Mouse (Mus musculus) hindbrain, embryonic 11.5 days (tissue): ENCODE measurements around the gene Ppp1r16b. TPM values are rescaled to one million over a fixed set of nuclear protein-coding genes. Genes with fewer than 3 reads are reported as not detected.

Source experiments
- ATAC-seq: fragments of 200-750 bp; cut with Nextera tagmentation; 2 replicates; pipeline ENCODE4 v1.8.0; 2017; ENCODE audit warnings: mild to moderate bottlenecking, moderate TSS enrichment, moderate library complexity; ENCODE audit not compliant: low FRiP score
- DNase-seq: peaks from one replicate; pipeline ENCODE4 v3.0.0-alpha.2; 2015; ENCODE audit warnings: low spot score
- H3K27ac ChIP-seq: fragments of 300-500 bp; sonication (generic); 2 replicates; pipeline ENCODE4 v1.5.1; 2014; ENCODE audit warnings: mild to moderate bottlenecking, low read depth, low read length
- H3K27me3 ChIP-seq: fragments of 300-500 bp; sonication (generic); 2 replicates; pipeline ENCODE4 v1.6.1; 2014; ENCODE audit warnings: mild to moderate bottlenecking, low read length, moderate library complexity, mixed read lengths; ENCODE audit not compliant: control insufficient read depth, insufficient read depth
- H3K36me3 ChIP-seq: fragments of 300-500 bp; sonication (generic); 2 replicates; pipeline ENCODE4 v1.6.1; 2014; ENCODE audit warnings: mild to moderate bottlenecking, low read length, moderate library complexity, mixed read lengths; ENCODE audit not compliant: control insufficient read depth, insufficient read depth
- H3K4me1 ChIP-seq: fragments of 300-500 bp; sonication (generic); replicated peaks from 2 replicates; pipeline ENCODE4 v1.6.1; 2014; ENCODE audit warnings: low read length, mixed read lengths; ENCODE audit not compliant: control insufficient read depth, insufficient read depth
- H3K4me2 ChIP-seq: fragments of 300-500 bp; sonication (generic); replicated peaks from 2 replicates; pipeline ENCODE4 v1.6.1; 2014; ENCODE audit warnings: mild to moderate bottlenecking, low read depth, low read length
- H3K4me3 ChIP-seq: fragments of 300-500 bp; sonication (generic); 2 replicates; pipeline ENCODE4 v1.5.1; 2014; ENCODE audit warnings: low read depth, low read length
- H3K9ac ChIP-seq: fragments of 300-500 bp; sonication (generic); 2 replicates; pipeline ENCODE4 v1.6.1; 2014; ENCODE audit warnings: low read depth, low read length
- H3K9me3 ChIP-seq: fragments of 300-500 bp; sonication (generic); 2 replicates; pipeline ENCODE4 v1.6.1; 2016; ENCODE audit warnings: low read length; ENCODE audit not compliant: control insufficient read depth
- WGBS: fragments of 180-500 bp; shearing (Covaris S2); extraction: QIAGEN DNeasy Blood & Tissue Kit; methylation state at CpG from one replicate; pipeline ENCODE4 v1.1.7; 2014; 5-methylcytosine and 5-hydroxymethylcytosine counted together
- polyA plus RNA-seq: library from polyadenylated mRNA; unstranded; fragments of >200 nt; fragmentation: Nextera tagmentation; extraction: Ambion mirVana; gene quantifications from 2 replicates; pipeline ENCODE4 v1.2.1, GENCODE M21; 2014

The Ppp1r16b gene
- polyA plus RNA-seq, 1 experiment from 2014 or later: 3.6 TPM

GRCm38 (mm10) chr2:158672829-158673228, 7.6 kb downstream of the Ppp1r16b start:
- no peaks in the 10 kb centered on the region for H3K36me3 ChIP-seq
- WGBS: 34% methylated on average over 6 of the region's 6 CpGs
- H3K4me2 ChIP-seq: no peak overlapping the region
- peaks cover 9% of the 10 kb centered on the region for H3K27me3 ChIP-seq
- ATAC-seq (no peak), DNase-seq (peak; percentile 30)
- H3K9me3 ChIP-seq: no peaks in the 10 kb centered on the region
- H3K4me3 ChIP-seq: no peak overlapping the region
- no peak overlapping the region for H3K9ac ChIP-seq
- H3K4me1 ChIP-seq: peaks cover 8% of the 10 kb centered on the region; the same call in 1 of the 2 replicates
- H3K27ac ChIP-seq: no peak overlapping the region; the same call in 1 of the 2 replicates

- H3K27ac ChIP-seq: no peak overlapping the region
- no peak overlapping the region for H3K4me2 ChIP-seq
- H3K27me3 ChIP-seq: peaks cover 5% of the 10 kb centered on the region
- H3K9me3 ChIP-seq: no peaks in the 10 kb centered on the region
- WGBS: 65% methylated on average over 4 of the region's 4 CpGs
- H3K9ac ChIP-seq: no peak overlapping the region
- no peaks in the 10 kb centered on the region for H3K36me3 ChIP-seq
- no peak overlapping the region for H3K4me3 ChIP-seq
- ATAC-seq (0 out of 2 replicates have a peak, but pooled peaks have one; percentile 6), DNase-seq (no peak)
- H3K4me1 ChIP-seq: 0 out of 2 replicates have a peak, but pooled peaks cover 2% of the 10 kb centered on the region
These were observed 8.3 kb downstream of the Ppp1r16b start for GRCm38 (mm10) chr2:158673493-158673892.

DNA sequence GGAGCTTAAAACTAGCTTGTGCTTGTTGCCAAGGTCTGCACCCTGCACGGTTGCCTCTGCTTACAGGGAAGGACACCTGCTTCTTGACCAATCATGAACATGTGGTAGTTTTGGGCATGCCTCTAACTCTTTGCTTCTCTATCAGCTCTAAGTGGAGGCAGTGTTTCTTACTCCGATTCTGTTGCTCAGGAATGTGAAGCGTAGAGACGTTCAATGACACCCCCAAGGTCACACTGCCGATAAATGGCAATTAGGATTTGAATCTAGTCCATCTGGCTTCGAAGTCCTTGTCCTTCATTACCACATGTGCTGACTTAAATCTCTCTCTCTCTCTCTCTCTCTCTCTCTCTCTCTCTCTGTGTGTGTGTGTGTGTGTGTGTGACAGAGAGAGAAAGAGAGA, 8.9 kb downstream of the Ppp1r16b start:
- Histone ChIP-seq H3K27ac (no peak overlapping the region), H3K4me2 (no peak overlapping the region), H3K9me3 (no peaks in the 10 kb centered on the region), H3K9ac (no peak overlapping the region), H3K36me3 (no peaks in the 10 kb centered on the region), H3K4me3 (no peak overlapping the region), H3K4me1 (0 out of 2 replicates have a peak, but pooled peaks cover 2% of the 10 kb centered on the region), H3K27me3 (no peaks in the 10 kb centered on the region)
- 75% methylated on average over 6 of the region's 6 CpGs for WGBS
- no peak for ATAC-seq
- DNase-seq: no peak

GRCm38 (mm10) chr2:158674759-158675158, 9.6 kb downstream of the Ppp1r16b start:
- Histone ChIP-seq H3K4me3 (no peak overlapping the region), H3K4me2 (no peak overlapping the region), H3K27me3 (no peaks in the 10 kb centered on the region), H3K36me3 (no peaks in the 10 kb centered on the region), H3K27ac (no peak overlapping the region), H3K4me1 (0 out of 2 replicates have a peak, but pooled peaks cover under 1% of the 10 kb centered on the region), H3K9ac (no peak overlapping the region), H3K9me3 (no peaks in the 10 kb centered on the region)
- DNase-seq (no peak), ATAC-seq (no peak)
- 81% methylated on average over 7 of the region's 7 CpGs for WGBS

DNA sequence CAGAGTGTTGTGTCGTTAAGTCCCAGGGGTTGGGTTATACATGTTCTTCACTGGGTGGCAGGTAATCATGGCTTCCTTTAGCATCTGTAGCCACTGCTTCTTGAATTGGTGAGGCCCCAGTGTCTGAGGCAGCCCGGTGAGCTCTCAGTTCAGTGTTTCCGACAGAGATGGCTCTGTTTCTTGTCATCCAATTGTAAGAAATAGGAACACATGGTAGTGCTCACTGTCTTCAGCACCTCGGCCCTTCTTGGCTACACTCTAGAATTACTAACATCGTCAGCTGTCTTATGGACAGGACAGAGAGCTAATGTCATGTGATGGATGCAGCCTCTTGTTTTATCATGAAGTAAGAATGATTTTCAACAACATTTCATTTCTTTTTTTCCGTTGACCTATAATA, 10.0 kb downstream of the Ppp1r16b start:
- Histone ChIP-seq H3K27ac (no peak overlapping the region), H3K4me3 (no peak overlapping the region), H3K9ac (no peak overlapping the region), H3K4me1 (no peaks in the 10 kb centered on the region), H3K4me2 (no peak overlapping the region), H3K9me3 (no peaks in the 10 kb centered on the region), H3K36me3 (no peaks in the 10 kb centered on the region), H3K27me3 (no peaks in the 10 kb centered on the region)
- DNase-seq (no peak), ATAC-seq (no peak)
- 82% methylated on average over 6 of the region's 6 CpGs for WGBS

DNA sequence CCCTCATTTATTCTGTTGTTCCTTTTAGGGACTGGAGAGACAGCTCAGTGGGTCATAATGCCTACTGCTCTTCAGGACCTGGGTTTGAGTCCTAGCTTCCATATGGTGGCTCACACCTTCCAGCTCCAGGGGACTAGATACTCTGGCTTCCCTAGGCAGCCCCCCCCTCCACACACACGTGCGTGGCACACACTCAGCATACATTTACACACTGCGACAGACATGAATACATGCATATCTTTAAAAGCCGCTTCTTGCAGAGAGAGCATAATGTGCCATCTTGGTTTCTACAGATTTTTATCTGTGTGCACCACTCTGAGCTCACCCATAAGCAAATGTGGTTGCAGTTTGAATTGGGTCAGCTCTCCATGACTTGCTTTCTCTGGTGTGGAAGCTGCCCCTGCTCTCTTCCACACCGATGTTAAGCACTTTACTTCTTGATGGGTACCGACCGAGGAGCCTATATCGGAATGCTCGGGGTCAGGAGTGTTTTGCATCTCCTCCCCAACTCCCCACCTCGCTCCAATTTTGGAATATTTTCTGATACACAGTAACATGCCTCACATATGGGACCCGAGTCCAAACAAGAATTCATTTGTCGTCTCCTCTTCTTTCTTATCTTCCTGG, 10.8 kb downstream of the Ppp1r16b start:
- H3K9ac ChIP-seq: no peak overlapping the region
- H3K4me3 ChIP-seq: no peak overlapping the region
- H3K36me3 ChIP-seq: no peaks in the 10 kb centered on the region
- ATAC-seq (no peak), DNase-seq (no peak)
- H3K27me3 ChIP-seq: no peaks in the 10 kb centered on the region
- H3K4me1 ChIP-seq: no peaks in the 10 kb centered on the region
- 89% methylated on average over 12 of the region's 12 CpGs for WGBS
- H3K27ac ChIP-seq: no peak overlapping the region
- no peak overlapping the region for H3K4me2 ChIP-seq
- H3K9me3 ChIP-seq: no peaks in the 10 kb centered on the region

GRCm38 (mm10) chr2:158677946-158678345, 12.7 kb downstream of the Ppp1r16b start:
- Histone ChIP-seq H3K4me3 (no peak overlapping the region), H3K27me3 (no peaks in the 10 kb centered on the region), H3K4me2 (no peak overlapping the region), H3K9ac (no peak overlapping the region), H3K36me3 (no peaks in the 10 kb centered on the region), H3K4me1 (no peaks in the 10 kb centered on the region), H3K27ac (no peak overlapping the region), H3K9me3 (no peaks in the 10 kb centered on the region)
- 63% methylated on average over 8 of the region's 8 CpGs for WGBS
- ATAC-seq: no peak
- DNase-seq: no peak

DNA sequence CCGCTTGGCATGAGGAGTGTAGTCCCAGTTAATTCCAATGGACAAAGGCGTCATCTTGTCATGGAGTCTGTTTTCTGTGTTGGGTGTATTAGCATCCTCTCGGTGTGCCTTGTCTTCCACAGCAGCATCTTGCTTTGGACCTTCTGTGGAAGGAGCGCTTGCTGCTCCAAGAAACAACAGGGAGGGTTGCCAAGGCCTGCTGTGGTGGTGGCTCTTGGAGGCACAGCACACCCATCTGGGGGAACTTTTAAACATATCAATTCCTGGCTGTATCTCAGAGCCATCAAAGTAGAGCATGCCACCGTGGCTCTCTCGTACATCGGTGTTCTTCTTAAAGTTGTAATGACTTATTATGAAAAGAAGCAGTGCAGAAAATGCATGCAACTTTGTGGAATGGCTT, 13.9 kb downstream of the Ppp1r16b start:
- H3K27me3 ChIP-seq: no peaks in the 10 kb centered on the region
- H3K27ac ChIP-seq: no peak overlapping the region
- no peaks in the 10 kb centered on the region for H3K36me3 ChIP-seq
- H3K4me1 ChIP-seq: no peaks in the 10 kb centered on the region
- H3K4me2 ChIP-seq: no peak overlapping the region
- no peak overlapping the region for H3K4me3 ChIP-seq
- ATAC-seq (no peak), DNase-seq (no peak)
- no peaks in the 10 kb centered on the region for H3K9me3 ChIP-seq
- no peak overlapping the region for H3K9ac ChIP-seq
- WGBS: 96% methylated on average over 7 of the region's 7 CpGs

DNA sequence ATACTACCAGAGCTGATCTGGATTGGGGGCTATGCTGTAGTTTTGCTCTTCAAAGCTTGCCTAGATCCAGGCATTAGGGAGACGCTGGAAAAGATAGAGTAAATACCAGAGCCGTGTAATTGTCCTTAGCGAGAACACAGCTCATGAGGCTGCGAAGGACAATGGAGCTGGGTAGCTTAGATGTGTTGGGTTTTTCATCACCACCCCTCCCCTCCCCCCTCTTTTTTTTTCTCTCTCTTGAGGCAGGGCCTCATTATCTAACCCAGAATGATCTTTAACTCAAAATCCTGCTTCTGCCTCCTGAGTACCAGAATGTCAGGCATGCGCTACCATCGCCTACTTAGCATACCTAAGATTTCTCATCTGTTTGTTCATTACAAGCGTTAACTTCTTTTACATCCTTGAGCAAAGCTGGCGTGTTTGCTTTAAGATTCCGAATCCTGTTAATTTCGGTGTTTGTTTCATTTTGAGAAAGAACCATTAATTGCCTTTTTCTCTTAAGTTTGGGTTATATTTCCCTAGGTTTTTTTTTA, 15.2 kb downstream of the Ppp1r16b start:
- whole genome bisulfite sequencing: 68% methylated on average over 10 of the region's 10 CpGs
- no peak for ATAC-seq
- no peak overlapping the region for H3K27ac ChIP-seq

More for the DNA sequence above, 15.2 kb downstream of the Ppp1r16b start:
- no peak overlapping the region for H3K4me2 ChIP-seq
- H3K4me3 ChIP-seq: no peak overlapping the region
- no peaks in the 10 kb centered on the region for H3K27me3 ChIP-seq
- no peak overlapping the region for H3K9ac ChIP-seq
- H3K36me3 ChIP-seq: no peaks in the 10 kb centered on the region
- no peak for DNase-seq
- H3K4me1 ChIP-seq: no peaks in the 10 kb centered on the region
- no peaks in the 10 kb centered on the region for H3K9me3 ChIP-seq
